Mouse (Mus musculus) mouse embryonic stem cell (cell line): ENCODE data around the gene Tifab.

Experiments used
- in situ Hi-C, 2 experiments: fragments of 300-500 bp; cut with MboI; formaldehyde crosslinking; loops; 1 replicate in 1 of 2; 3 replicates in 1 of 2; pipeline ENCODE4 v1.14.3; 2019 to 2020; ENCODE audit warnings: low sequenced_read_pairs in 2 of 2, low pct_unique_long_range_greater_than_20kb in 1 of 2, mixed read lengths in 1 of 2; ENCODE audit not compliant: unreplicated experiment in 1 of 2

The Tifab gene

DNA sequence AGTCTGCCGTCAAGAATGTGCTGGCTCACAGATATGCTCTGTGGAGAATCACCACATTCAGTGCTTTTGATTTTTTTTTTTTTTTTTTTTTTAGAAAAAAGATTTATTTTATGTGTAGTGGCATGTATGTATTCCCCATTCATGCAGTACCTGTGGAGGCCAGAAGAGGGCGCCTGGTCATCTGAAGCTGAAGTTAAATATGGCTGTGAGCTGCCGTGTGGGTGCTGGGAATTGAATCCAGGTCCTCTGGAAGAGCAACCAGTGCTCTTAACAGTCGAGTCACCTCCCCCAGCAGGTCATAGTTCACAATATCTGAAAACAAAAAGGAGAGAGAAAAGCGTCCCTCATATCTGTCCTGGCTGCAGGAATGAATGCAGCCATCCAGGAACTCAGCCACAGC, 11.0 kb upstream of the Tifab start:
- in situ Hi-C loops, result no loop called here

DNA sequence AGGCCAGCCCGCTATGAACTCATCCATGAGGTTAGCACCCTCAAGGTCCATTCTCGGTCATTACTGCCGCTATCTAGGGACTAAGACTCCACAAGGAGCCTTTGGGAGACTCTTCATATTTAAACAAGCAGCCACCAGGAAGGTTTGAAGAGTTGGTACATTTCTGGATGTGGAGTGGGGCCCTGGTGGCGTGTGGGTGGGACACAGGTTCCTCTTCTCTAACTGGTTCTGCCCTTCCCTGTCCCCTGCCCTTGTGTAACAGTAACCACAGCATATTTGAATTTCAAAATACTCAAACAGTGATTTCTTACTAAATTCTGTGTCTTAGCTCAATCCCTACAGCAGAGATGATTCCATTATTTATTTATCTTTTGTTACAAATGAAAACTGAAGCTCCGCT, 5.0 kb upstream of the Tifab start:
- in situ Hi-C loops, result no loop called here

DNA sequence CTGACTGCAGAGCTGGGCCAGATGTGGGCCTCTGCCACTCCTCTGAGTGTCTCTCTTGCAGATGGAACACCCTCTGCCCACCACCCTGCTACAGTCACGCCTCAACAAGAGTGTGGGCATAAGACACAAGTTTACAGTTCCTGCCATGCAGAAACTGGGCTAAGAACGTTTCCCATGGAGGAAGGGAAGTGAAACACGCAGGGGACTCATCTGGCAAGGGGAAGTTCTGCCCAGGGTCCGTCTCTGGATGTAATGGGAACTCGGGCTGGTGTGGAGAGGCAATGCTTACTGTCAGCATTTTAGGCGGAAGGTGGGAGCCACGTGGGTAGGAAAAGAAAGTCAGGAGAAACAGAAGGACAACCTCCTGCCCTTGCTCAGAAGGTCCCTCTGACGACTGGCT, 2.7 kb upstream of the Tifab start:
- in situ Hi-C loops, result no loop called here

DNA sequence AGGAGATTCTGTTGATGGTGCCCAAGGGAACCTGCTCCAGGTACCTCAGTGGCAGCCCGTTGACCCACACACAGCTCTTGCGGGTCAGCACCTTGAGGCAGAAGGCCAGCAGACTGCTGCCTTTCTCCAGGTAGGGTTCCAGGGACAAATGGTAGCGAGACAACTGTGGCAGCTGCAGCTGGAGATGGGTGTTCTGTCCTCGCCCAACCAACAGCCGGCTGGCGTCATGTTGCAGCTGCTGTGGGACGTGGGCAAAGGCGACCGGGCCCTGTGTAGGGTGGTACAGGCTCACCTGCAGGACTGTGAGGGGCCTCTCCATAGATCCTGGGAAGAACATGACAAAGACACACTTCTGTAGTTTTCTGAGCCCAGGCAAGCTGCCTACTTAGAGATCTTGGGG, 2.4 kb downstream of the Tifab start:
- in situ Hi-C loops, result no loop called here

DNA sequence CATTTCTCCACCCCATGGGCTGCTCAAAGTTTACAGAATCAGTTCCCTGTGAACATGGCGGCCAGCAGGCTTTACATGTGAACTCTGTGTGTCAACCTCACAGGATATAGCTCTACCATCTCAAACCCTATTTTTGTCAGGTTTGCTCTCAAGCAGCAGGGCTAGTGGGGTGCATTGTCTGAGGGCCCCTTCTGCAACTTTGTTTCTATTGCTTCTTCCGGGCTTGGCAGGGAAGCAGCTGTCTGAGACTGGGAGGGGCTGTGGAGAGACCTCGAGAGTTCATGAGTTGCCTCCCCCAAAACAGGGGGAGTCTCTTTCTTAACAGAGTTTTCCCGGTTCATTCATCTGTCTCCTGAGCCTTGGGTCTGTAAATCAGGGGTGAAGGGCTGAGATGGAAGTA, 2.8 kb downstream of the Tifab start:
- in situ Hi-C loops, result no loop called here

DNA sequence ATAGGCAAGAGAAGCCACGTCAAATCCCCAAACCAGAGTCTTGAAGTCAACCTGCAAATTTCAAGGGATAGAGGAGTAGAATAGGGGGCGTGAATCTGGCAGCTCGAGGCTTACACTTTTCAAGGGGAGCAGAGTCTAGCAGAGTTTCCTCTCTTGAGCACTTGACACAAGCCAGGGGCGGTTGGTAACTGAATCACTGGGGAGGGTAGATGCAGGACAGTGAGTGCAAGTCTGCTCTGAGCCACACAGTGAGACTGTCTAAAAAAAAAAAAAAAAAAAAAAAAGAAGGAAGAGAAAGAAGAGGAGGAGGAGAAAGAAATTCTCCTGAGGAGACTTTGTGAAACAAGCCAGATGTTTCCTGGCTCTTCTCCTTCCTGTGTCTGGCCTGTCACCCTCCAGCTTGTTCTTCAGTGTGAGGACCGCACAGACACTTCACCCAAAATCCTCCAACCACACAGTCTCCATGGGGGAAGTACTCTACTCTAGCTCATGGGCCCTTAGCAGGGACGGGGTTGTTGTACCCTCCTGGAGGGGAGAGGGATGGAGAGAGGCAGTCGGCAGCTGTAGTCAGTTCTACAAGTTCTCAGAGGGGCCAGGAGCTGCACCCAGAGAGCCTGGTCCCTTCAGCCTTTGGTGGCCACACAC, 5.7 kb downstream of the Tifab start:
- in situ Hi-C loops, result no loop called here

DNA sequence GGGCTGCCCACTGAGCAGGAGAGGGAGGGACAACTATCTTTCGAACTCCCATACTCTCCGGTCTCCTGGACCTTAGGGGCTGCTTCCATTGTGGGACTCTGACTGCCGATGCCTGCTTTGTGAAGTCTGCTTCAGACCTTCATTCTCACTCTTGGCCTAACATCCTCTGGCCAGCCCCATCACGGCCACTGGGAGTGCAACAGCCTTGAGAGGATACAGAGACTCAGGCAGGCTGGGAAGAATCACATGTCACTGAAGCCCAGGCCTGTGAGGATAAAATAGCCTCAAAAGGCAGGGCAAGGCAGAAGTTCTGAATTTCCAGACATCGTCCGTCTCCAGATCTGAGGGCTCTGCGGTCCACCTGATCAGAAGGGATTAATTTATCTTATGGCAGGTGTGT, 6.6 kb downstream of the Tifab start:
- in situ Hi-C loops, result no loop called here

DNA sequence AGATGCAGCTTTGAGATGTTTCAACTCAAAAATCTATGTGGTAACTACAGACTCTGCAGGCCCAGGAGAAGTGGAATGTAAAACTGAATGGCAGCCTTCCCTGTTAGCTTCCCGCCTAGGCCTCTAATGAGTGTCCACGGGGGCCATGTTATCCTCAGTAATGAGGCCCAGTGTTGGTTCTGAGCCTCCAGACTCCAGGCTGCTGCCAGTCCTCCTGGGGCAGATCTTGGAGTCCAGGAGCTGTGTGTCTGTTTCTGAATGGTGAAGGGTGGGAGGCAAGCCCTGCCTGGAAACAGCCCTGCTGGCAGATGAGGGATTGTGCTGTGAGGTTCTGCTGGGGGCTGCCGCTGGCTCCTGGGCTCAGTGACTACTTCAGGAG, 10.3 kb downstream of the Tifab start:
- in situ Hi-C loops, result no loop called here

DNA sequence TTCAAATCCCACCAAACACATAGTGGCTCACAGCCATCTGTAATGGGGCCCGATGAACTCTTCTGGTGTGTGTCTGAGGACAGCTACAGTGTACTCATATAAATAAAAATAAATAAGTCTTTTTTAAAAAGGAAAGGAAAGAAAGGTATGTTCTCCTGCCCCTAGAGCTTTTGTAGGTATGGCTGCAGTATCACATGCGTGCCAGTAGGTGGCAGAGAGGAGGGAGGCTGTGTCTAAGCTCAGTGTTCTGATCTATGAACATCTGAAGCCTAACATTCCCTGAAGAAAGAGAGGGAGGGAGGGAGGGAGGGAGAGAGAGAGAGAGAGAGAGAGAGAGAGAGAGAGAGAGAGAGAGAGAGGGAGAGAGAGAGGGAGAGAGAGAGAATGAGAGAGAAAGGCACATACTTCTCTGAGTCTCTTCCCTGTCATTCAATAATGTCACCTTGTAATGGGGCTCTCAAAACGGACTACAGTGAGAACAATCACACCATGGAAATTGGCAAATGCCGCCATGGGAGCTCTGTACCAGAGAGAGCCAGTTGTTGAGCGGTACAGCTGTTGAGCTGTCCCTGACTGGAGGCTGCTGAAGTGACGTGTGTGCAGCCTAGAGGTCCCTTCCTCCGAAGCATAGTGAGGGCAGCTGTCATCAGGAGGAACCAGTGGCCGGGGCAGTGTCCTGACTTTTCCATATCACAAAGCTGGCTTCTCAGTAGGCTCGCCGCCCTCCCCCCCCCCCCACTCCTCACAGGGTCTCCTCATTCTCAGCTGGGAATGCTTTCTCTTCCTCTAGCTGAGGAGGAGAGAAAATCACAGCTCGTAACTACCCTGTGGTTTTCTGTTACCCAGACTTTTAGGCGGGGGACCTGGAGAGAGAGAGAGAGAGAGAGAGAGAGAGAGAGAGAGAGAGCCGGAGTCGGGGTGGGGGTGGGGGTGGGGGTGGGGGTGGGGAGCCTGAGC, 11.0 kb downstream of the Tifab start:
- in situ Hi-C loops, result no loop called here

DNA sequence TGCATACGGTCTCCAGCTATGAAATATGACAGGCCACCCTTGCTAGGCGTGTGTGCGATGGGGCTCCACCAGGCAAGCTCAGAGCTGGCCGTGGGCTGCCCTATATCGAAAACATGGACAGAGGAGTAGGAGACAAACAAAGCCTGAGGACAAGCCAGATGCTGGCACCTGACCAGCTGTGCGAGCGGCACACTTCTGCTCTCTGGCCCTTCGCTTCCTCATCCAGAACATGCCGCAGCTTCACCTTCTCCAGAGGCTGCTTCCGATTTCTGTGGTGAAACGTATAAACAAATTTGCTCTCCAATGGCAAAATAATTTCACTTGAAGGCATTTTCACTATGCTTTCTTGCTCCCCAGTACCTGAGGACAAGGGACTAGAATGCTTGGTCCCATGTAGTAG, 13.1 kb downstream of the Tifab start:
- in situ Hi-C loops, result no loop called here

DNA sequence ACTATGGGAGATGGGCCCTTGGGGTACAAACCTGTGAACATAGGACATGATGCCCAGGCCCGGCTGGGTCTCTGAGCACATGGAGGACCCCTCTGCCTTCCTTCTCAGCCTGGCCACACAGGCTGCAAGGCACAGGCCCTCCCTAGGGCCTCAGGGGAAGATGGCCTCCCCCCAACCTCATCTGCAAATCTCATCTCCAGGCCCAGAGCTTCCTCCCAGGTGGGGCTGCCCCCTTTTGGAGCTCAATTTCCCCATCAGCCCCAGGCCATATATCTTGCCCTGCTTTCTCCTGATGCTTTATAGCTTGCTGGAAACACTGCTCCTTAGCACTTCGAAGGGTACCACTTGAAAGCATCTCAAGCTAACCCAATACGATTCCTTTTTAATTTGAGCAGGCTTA, 14.3 kb downstream of the Tifab start:
- in situ Hi-C loops, result no loop called here

DNA sequence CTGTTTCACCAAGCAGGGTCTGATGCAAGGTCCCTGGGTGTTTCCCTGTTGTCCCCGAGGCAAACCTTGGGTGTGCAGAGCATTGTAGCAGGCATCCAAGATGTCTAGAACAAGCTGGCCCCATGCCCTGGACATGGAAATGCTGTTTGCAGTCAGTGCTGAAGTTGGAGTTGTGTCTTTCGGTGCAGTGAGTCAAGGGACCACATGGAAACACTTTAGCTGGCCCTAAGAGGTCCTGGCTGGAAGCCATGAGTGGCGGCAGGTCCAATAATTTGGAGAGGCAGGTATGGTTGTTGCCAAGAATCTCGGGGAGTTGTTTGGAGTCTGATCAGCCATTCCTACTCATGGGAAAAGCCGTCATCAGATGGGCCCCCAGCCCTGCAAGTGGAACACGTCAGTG, 14.9 kb downstream of the Tifab start:
- in situ Hi-C loops, result no loop called here

DNA sequence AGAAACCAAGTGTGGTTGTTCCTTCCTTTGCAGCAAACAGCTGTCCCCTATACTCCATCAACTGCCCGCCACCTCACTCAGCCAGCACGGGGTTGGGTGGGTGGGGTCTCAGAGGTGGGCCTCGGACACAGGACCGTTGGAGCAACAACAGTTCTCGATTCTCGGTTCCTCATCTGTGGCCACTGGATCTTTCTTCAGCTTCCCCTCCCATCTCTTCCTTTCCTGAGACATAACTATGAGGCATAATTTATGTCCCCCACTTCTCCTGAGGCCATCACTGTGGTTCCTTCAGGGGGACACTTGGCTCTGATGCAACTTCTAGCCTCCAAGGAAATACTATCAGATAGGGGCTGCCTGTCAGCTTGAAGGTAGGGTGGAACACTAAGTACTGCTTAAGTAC, 15.8 kb downstream of the Tifab start:
- in situ Hi-C loops, result no loop called here

DNA sequence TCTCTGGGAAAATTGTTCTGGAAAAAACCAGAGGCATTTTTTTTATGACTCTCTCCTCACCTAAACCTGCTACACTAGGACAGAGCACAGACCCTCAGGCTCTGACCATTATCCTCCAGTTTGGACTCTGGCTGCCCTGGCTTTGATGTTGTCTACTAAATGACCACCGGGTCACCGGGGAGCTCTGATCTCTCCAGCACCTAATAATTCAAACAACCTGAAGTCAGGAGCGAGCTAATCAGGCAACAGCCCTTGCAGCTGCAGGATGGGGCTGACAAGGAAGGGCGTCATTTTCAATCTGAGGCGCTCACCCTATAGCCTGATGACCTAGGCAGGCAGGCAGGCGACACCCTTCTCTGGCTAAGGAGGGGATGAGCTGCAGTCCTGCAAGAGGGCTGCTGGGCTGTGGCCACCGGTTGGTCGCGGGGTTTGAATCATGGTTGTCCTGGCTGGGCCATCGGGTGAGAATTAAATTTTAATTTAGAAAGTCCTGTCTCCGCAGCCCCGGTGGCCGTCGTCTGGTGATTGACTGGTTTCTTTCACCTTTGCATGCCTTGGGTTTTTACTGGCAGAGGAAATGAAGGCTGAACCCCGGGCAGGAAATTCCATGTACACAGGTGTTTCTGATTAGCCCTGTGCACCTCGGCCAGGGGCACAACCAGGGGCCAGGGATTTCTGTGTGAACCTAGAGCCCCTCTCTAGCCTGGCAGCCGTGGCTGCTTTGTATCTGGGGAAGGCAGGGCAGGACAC, 18.9 kb downstream of the Tifab start:
- in situ Hi-C loops, result no loop called here

DNA sequence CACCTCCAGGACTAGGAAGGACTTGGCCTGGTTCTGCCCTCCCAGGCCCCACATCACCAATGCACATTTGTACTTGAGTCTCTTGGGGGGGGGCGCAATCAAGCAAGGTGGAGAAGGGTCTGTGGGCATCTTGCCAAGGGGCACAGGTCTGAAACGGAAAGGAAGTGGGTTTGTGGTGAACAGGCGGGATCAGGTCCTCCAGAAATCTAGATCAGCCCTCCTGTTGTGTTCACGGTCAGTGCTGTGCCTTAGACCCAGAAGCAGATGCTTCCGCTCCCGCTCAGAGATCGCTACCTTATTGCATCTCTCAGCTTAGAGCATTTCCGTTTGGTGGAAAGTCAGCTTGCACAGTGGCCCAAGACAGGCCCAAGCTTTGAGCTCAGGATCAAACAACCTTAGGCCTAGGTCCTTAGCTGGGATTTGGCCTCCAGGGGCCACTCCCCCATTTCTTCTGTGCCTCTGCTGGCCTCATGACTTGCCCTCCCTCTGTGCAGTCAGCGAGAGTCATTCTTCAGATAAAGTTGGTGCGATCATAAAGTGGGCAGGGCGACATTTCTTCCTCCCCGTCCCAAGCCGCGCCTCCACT, 19.6 kb downstream of the Tifab start:
- in situ Hi-C loops, result no loop called here

DNA sequence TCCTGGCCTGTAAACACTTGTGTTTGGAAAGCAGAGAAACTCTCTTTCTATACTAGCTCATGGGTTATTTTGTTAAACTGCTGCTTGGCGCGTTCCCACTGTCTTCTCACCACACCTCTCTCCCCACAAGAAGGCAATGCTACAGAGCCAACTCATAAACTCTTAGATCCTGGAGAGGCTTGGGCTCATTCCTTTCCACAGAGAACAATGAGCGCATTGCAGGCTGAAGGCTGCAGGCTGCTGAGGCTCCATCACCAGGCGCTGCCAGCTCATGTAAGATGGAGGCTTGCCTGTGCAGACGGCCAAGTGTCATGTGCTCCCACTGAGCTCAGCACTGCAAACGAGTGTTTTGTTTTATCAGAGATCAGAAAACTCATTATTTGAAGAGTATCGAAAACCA, 23.0 kb downstream of the Tifab start:
- in situ Hi-C loops, result no loop called here

DNA sequence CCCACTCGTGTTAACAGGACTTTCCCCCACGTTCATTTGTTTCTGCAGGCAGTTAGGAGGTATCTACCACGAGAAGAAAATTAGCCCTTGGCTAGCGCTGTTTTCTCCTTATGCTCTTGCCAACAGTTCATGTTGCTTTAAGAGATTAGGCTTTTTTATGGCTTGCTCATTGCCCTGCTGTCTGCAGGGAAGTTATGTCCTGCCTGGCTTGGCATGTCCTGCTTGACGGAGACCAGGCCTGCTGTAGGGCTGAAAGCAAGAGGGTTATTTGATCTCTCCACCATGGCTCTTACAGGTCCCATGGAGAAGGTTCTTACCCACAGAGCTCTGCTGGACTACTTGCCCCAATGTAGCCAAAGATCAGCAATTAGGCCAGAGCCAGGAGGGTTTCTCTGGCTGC, 23.6 kb downstream of the Tifab start:
- in situ Hi-C loops, result no loop called here

DNA sequence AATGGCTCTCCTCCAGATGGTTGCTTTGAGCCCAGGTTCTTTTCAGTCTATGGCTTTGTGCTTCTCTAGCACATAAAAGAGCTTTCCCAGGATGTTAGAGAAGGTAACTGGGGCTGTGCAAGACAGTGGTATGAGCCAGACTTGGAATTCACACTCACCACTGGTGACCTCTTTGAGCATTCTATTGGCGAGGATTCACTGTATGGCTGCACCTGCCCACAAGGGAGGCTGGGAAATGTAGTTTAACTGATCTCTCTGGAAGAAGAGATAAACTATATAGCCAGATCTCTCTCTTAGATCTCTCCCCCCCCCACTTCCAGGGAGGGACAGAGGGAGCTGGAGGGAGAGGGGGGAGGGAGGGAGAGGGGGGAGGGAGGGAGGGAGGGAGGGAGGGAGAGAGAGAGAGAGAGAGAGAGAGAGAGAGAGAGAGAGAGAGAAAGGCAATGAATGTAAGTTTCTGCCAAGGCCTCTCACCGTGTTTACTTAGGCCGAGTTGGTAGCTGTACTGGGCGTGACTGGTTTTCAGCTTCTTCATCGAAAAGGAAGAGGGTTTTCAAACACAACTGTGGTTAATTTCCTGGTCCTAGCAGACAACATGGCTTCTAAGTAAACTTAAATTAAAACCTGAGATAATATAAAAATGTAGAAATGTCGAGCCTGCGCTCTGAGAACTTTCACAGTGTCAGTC, 25.8 kb downstream of the Tifab start:
- in situ Hi-C loops, result no loop called here
